Mouse (Mus musculus): Measurements from ENCODE around the gene Cad. TPM values are rescaled to one million over a fixed set of nuclear protein-coding genes. Genes with fewer than 3 reads are reported as not detected.

Cad gene
- total and polyA plus RNA-seq, 3 experiments = 43.1 to 123 (median 106) TPM

DNA sequence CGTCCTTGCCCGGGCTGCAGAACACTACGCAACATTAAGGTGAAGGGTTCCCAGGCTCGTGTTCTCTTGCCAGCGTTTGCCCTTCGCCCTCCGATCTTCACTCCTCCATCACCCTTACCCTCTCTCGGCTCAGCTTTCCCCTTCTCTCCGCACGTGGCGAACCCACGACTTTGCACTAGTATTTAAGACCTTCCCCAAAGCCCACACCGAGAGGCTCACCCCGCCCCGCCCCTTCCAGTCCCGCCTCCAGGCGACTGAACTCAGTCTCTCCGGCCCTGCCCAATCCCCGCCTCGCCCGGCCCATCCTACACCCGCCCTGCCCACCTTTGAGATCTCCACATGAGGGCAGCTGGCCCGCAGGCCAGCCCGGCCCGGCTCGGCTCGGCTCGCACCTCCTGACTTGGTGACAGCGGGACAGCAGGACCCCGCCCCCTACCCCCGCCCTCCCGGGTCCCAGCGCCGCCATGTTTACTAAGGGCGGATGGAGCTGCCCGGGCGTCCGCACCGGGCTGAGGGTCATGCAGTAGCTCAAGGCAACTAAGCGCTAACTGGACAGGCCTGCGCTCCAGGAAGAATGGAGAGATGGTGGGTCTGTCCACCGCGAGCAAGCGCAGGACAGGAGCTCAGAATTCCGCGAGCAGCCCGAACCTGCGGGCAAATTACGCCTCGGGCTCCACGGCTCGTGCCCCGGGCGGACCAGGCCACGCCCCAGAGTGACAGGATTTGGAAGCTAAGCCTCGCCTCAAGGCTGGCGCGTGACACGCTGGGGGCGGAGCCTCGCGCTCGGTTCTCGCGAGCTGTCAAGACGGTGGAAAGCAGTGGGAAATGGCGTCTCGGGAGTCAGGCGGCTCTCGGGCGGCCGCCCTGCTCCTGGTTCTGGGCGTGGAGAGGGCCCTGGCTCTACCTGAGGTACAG, 6.5 kb upstream of the Cad start, which contains the start of gene Atraid (continued):
- TF ChIP-seq CHD1 (IDR thresholded peaks at IDR 0.05; ENCODE audit: low read depth, low read length) (0 out of 2 replicates have a peak, but pooled peaks have one; percentile 33), ZMIZ1 (IDR thresholded peaks at IDR 0.05; ENCODE audit: low read depth, low read length) (peak; percentile 81; the same call in 1 of the 2 replicates), NELFE (IDR thresholded peaks at IDR 0.05; ENCODE audit: low read depth, low read length) (peak; percentile 96)

DNA sequence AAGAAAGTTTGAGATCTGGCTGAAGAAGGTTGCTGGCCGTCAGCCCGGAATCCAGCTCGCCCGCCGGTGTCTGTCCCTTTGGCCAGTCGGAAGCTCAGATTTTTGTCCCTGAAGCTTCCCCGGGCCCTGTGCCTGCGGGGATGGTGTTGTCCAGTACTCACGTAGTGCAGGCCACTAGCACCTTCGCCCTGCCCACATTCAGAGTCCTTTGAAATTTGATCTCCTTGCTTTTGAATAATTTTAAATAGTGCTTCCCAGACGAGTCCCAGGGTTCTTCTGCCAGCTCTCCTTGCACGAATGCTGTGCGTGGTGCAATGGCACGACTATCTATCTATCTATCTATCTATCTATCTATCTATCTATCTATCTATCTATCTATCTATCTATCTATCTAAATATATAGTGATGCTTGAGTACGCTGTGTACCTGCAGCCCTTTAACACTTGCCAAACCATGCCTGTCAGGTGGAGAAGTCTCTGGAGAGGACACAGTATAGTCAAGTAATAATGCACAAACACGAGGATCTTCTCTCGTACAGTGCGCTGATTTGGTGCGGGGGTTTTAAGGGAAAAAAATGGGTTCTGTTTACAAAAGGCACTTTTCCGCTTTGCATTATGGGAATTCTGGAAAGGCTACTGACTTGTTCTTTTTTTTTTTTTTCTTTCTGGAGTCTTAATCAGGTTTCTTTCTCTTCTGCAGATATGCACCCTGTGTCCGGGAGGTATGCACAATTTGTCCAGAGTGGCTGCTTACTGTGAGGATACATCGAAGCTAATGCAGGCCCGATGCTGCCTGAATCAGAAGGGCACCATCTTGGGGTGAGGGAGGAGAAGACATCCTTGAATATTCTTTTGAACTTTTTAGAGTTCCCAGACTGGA, 5.6 kb upstream of the Cad start, which contains the start of gene Slc5a6:
TSS of gene Slc5a6 (minus strand) at position 162 of the 879 bp plus-strand sequence.
- dilution Hi-C loops (cut with MboI; ENCODE audit: extremely low pct_ligation_motif_present, extremely low pct_unique_long_range_greater_than_20kb, low sequenced_read_pairs) (no loop called here), in situ Hi-C loops (cut with MboI; ENCODE audit: low pct_ligation_motif_present, low pct_unique_long_range_greater_than_20kb, low sequenced_read_pairs) (no loop called here)
- Histone ChIP-seq H3K9me3 (replicated peaks; ENCODE audit: low read length) (no peaks in the 10 kb centered on the region), H3K4me3 (replicated peaks in 1 of 3; ENCODE audit: low read depth in 2 of 3, low read length in 2 of 3, poor library complexity in 1 of 3) (peak within 1 kb of the TSS; percentile 78 to 89 (median 89)), H3K27me3 (replicated peaks) (no peaks in the 10 kb centered on the region), H3K36me3 (replicated peaks in 1 of 2; ENCODE audit: control insufficient read depth in 1 of 2, insufficient read depth in 1 of 2, low read length in 1 of 2) (peaks cover 9 to 29% of the 10 kb centered on the region in 2 experiments), H3K4me2 (ENCODE audit: insufficient read depth, low read depth, poor library complexity, severe bottlenecking) (peak within 1 kb of the TSS; percentile 86), H3K9ac (ENCODE audit: insufficient read depth, low read depth) (peak within 1 kb of the TSS; percentile 83), H3K4me1 (ENCODE audit: control insufficient read depth in 1 of 2, insufficient read depth in 2 of 2) (peaks cover 0 to 30% of the 10 kb centered on the region in 2 experiments; a peak in 2 of 4 replicates), H3K27ac (ENCODE audit: insufficient read depth, low read depth) (peak within 1 kb of the TSS; percentile 76), H3K79me2 (replicated peaks; ENCODE audit: control insufficient read depth, extremely low read depth, insufficient read depth, poor library complexity, severe bottlenecking) (peaks cover 3% of the 10 kb centered on the region; the same call in 1 of the 2 replicates)
- peak; percentile 74 for DNase-seq (ENCODE audit: extremely low read depth)
- TF ChIP-seq IRF4 (IDR thresholded peaks at IDR 0.05; ENCODE audit: low read depth, low read length) (no peak), JUND (conservative IDR thresholded peaks at IDR 0.05; ENCODE audit: low read depth, low read length) (no peak), CHD1 (IDR thresholded peaks at IDR 0.05; ENCODE audit: low read depth, low read length) (no peak), RAD21 (IDR thresholded peaks at IDR 0.05; ENCODE audit: low read depth, low read length) (no peak), MAX (IDR thresholded peaks at IDR 0.05; ENCODE audit: low read length) (no peak), NRF1 (IDR thresholded peaks at IDR 0.05; ENCODE audit: low read depth, low read length) (no peak), USF1 (IDR thresholded peaks at IDR 0.05; ENCODE audit: low read depth, low read length) (no peak), NELFE (IDR thresholded peaks at IDR 0.05; ENCODE audit: low read depth, low read length) (no peak), EP300 (IDR thresholded peaks at IDR 0.05; ENCODE audit: low read length) (no peak), UBTF (IDR thresholded peaks at IDR 0.05; ENCODE audit: low read depth, low read length) (no peak), ZC3H11A (IDR thresholded peaks at IDR 0.05; ENCODE audit: low read depth, low read length) (no peak), MAFK (IDR thresholded peaks at IDR 0.05; ENCODE audit: insufficient replicate concordance, low read length) (no peak), ELF1 (IDR thresholded peaks at IDR 0.05; ENCODE audit: low read depth, low read length) (no peak), JUN (IDR thresholded peaks at IDR 0.05; ENCODE audit: insufficient read depth, low read depth, low read length) (no peak), PAX5 (IDR thresholded peaks at IDR 0.05; ENCODE audit: low read length) (no peak), CHD2 (IDR thresholded peaks at IDR 0.05; ENCODE audit: low read length) (no peak), SMC3 (IDR thresholded peaks at IDR 0.05; ENCODE audit: low read depth, low read length) (peak; percentile 8; the same call in 1 of the 2 replicates), BHLHE40 (IDR thresholded peaks at IDR 0.05; ENCODE audit: low read depth, low read length) (no peak), TBP (conservative IDR thresholded peaks at IDR 0.05; ENCODE audit: low read depth, low read length) (peak; percentile 9; the same call in 1 of the 2 replicates), SIN3A (IDR thresholded peaks at IDR 0.05; ENCODE audit: low read length) (peak; percentile 26; the same call in 1 of the 2 replicates), ZKSCAN1 (IDR thresholded peaks at IDR 0.05; ENCODE audit: borderline replicate concordance, low read depth, low read length) (no peak), TCF12 (IDR thresholded peaks at IDR 0.05; ENCODE audit: low read depth, low read length) (no peak), ZMIZ1 (IDR thresholded peaks at IDR 0.05; ENCODE audit: low read depth, low read length) (no peak), USF2 (conservative IDR thresholded peaks at IDR 0.05; ENCODE audit: low read depth, low read length) (no peak), CTCF (conservative IDR thresholded peaks at IDR 0.05 in 1 of 2, IDR thresholded peaks at IDR 0.05 in 1 of 2; ENCODE audit: low read depth in 2 of 2, low read length in 2 of 2) (peak; percentile 26 to 67; a peak in 2 of 4 replicates), E2F4 (IDR thresholded peaks at IDR 0.05; ENCODE audit: insufficient replicate concordance, low read depth, low read length) (no peak), GABPA (IDR thresholded peaks at IDR 0.05; ENCODE audit: insufficient replicate concordance, low read depth, low read length) (no peak), ETS1 (conservative IDR thresholded peaks at IDR 0.05; ENCODE audit: low read depth, low read length) (no peak), MAZ (IDR thresholded peaks at IDR 0.05; ENCODE audit: low read depth, low read length) (no peak), RCOR1 (conservative IDR thresholded peaks at IDR 0.05; ENCODE audit: low read depth, low read length) (no peak), MXI1 (IDR thresholded peaks at IDR 0.05; ENCODE audit: low read depth, low read length) (no peak), POLR2A (IDR thresholded peaks at IDR 0.05; ENCODE audit: low read depth, low read length) (no peak), MYC (IDR thresholded peaks at IDR 0.05; ENCODE audit: low read depth, low read length) (0 out of 2 replicates have a peak, but pooled peaks have one; percentile 55)

All from CH12.LX (cell line).